Mouse (Mus musculus) heart, embryonic 11.5 days (tissue): ENCODE data around the gene Dnajb13. TPM values are rescaled to one million over a fixed set of nuclear protein-coding genes. Genes with fewer than 3 reads are reported as not detected.

Experiments used
- ATAC-seq: fragments of 200-750 bp; cut with Nextera tagmentation; replicated peaks from 2 replicates; pipeline ENCODE4 v1.8.0; 2017; ENCODE audit warnings: moderate library complexity; ENCODE audit not compliant: insufficient number of reproducible peaks, low FRiP score, low TSS enrichment
- H3K27ac ChIP-seq: fragments of 300-500 bp; sonication (generic); 2 replicates; pipeline ENCODE4 v1.5.1; 2014; ENCODE audit warnings: mild to moderate bottlenecking, low read depth, low read length
- H3K27me3 ChIP-seq: fragments of 300-500 bp; sonication (generic); 2 replicates; pipeline ENCODE4 v1.6.1; 2014; ENCODE audit warnings: mild to moderate bottlenecking, low read length, mixed read lengths; ENCODE audit not compliant: control insufficient read depth, insufficient read depth
- H3K36me3 ChIP-seq: fragments of 300-500 bp; sonication (generic); 2 replicates; pipeline ENCODE4 v1.6.1; 2014; ENCODE audit warnings: mild to moderate bottlenecking, low read length, moderate library complexity, mixed read lengths; ENCODE audit not compliant: control insufficient read depth, insufficient read depth
- H3K4me1 ChIP-seq: fragments of 300-500 bp; sonication (generic); 2 replicates; pipeline ENCODE4 v1.6.1; 2014; ENCODE audit warnings: low read length; ENCODE audit not compliant: control insufficient read depth, insufficient read depth
- H3K4me2 ChIP-seq: fragments of 300-500 bp; sonication (generic); 2 replicates; pipeline ENCODE4 v1.6.1; 2014; ENCODE audit warnings: mild to moderate bottlenecking, moderate library complexity
- H3K4me3 ChIP-seq: fragments of 300-500 bp; sonication (generic); 2 replicates; pipeline ENCODE4 v1.5.1; 2014; ENCODE audit warnings: low read depth, low read length
- H3K9ac ChIP-seq: fragments of 300-500 bp; sonication (generic); 2 replicates; pipeline ENCODE4 v1.6.1; 2014; ENCODE audit warnings: mild to moderate bottlenecking, low read depth, low read length, moderate library complexity
- H3K9me3 ChIP-seq: fragments of 300-500 bp; sonication (generic); replicated peaks from 2 replicates; pipeline ENCODE4 v1.6.1; 2016; ENCODE audit warnings: low read length; ENCODE audit not compliant: control insufficient read depth
- WGBS: fragments of 180-500 bp; shearing (Covaris S2); extraction: QIAGEN DNeasy Blood & Tissue Kit; methylation state at CpG from one replicate; pipeline ENCODE4 v1.1.7; 2014; ENCODE audit not compliant: insufficient replicate concordance; 5-methylcytosine and 5-hydroxymethylcytosine counted together
- polyA plus RNA-seq: library from polyadenylated mRNA; unstranded; fragments of >200 nt; fragmentation: Nextera tagmentation; extraction: Ambion mirVana; gene quantifications from 2 replicates; pipeline ENCODE4 v1.2.1, GENCODE M21; 2014

The Dnajb13 gene
- polyA plus RNA-seq, 1 experiment from 2014 or later: 0.19 TPM

GRCm38 (mm10) chr7:100465248-100465647 lies 49.5 kb downstream of the Dnajb13 start:
- H3K4me3 ChIP-seq: peak overlapping the region; percentile 25; the same call in 1 of the 2 replicates
- WGBS: 62% methylated on average over 4 of the region's 4 CpGs
- no peak for ATAC-seq
- H3K4me2 ChIP-seq: peak overlapping the region; percentile 54
- H3K4me1 ChIP-seq: peaks cover 35% of the 10 kb centered on the region
- H3K36me3 ChIP-seq: 0 out of 2 replicates have a peak, but pooled peaks cover 3% of the 10 kb centered on the region
- no peaks in the 10 kb centered on the region for H3K27me3 ChIP-seq
- H3K9me3 ChIP-seq: no peaks in the 10 kb centered on the region
- H3K9ac ChIP-seq: peak overlapping the region; percentile 61
- H3K27ac ChIP-seq: peak overlapping the region; percentile 89

GRCm38 (mm10) chr7:100464248-100464647 lies 50.5 kb downstream of the Dnajb13 start:
- Histone ChIP-seq H3K27me3 (no peaks in the 10 kb centered on the region), H3K4me2 (0 out of 2 replicates have a peak overlapping the region, but pooled peaks have one; percentile 5), H3K9ac (peak overlapping the region; percentile 17; the same call in 1 of the 2 replicates), H3K9me3 (no peaks in the 10 kb centered on the region), H3K4me1 (peaks cover 35% of the 10 kb centered on the region), H3K4me3 (no peak overlapping the region), H3K36me3 (peaks cover 8% of the 10 kb centered on the region; the same call in 1 of the 2 replicates), H3K27ac (peak overlapping the region; percentile 81; the same call in 1 of the 2 replicates)
- 95% methylated on average over 7 of the region's 7 CpGs for WGBS
- no peak for ATAC-seq

GRCm38 (mm10) chr7:100463757-100464156 lies 51.0 kb downstream of the Dnajb13 start:
- H3K27me3 ChIP-seq: no peaks in the 10 kb centered on the region
- peaks cover 34% of the 10 kb centered on the region for H3K4me1 ChIP-seq
- ATAC-seq: no peak
- H3K4me2 ChIP-seq: no peak overlapping the region
- peaks cover 6% of the 10 kb centered on the region; the same call in 1 of the 2 replicates for H3K36me3 ChIP-seq
- H3K27ac ChIP-seq: peak overlapping the region; percentile 81
- H3K4me3 ChIP-seq: no peak overlapping the region
- WGBS: 79% methylated on average over 10 of the region's 10 CpGs
- no peaks in the 10 kb centered on the region for H3K9me3 ChIP-seq
- 0 out of 2 replicates have a peak overlapping the region, but pooled peaks have one; percentile 52 for H3K9ac ChIP-seq

- peak overlapping the region; percentile 29 for H3K4me2 ChIP-seq
- peak overlapping the region; percentile 81 for H3K27ac ChIP-seq
- no peaks in the 10 kb centered on the region for H3K9me3 ChIP-seq
- peak; percentile 52 for ATAC-seq
- 49% methylated on average over 9 of the region's 9 CpGs for WGBS
- peaks cover 30% of the 10 kb centered on the region for H3K4me1 ChIP-seq
- no peak overlapping the region for H3K4me3 ChIP-seq
- H3K27me3 ChIP-seq: no peaks in the 10 kb centered on the region
- peaks cover 5% of the 10 kb centered on the region; the same call in 1 of the 2 replicates for H3K36me3 ChIP-seq
- 0 out of 2 replicates have a peak overlapping the region, but pooled peaks have one; percentile 52 for H3K9ac ChIP-seq
These were observed 51.6 kb downstream of the Dnajb13 start for GRCm38 (mm10) chr7:100463194-100463593.

- ATAC-seq: no peak
- no peak overlapping the region for H3K4me2 ChIP-seq
- 80% methylated on average over 6 of the region's 6 CpGs for WGBS
- H3K27me3 ChIP-seq: no peaks in the 10 kb centered on the region
- no peak overlapping the region for H3K4me3 ChIP-seq
- no peak overlapping the region for H3K27ac ChIP-seq
- peaks cover 11% of the 10 kb centered on the region for H3K36me3 ChIP-seq
- H3K9me3 ChIP-seq: no peaks in the 10 kb centered on the region
- H3K9ac ChIP-seq: no peak overlapping the region
- H3K4me1 ChIP-seq: peaks cover 36% of the 10 kb centered on the region
These were observed 53.1 kb downstream of the Dnajb13 start for GRCm38 (mm10) chr7:100461621-100462151.

GRCm38 (mm10) chr7:100459862-100460261 lies 54.9 kb downstream of the Dnajb13 start:
- Histone ChIP-seq H3K9ac (no peak overlapping the region), H3K27me3 (no peaks in the 10 kb centered on the region), H3K36me3 (peaks cover 22% of the 10 kb centered on the region), H3K4me2 (no peak overlapping the region), H3K4me1 (peaks cover 21% of the 10 kb centered on the region), H3K4me3 (no peak overlapping the region), H3K27ac (no peak overlapping the region), H3K9me3 (no peaks in the 10 kb centered on the region)
- ATAC-seq: no peak
- WGBS: 90% methylated on average over 3 of the region's 3 CpGs

- Histone ChIP-seq H3K27ac (peak overlapping the region; percentile 68; the same call in 1 of the 2 replicates), H3K4me2 (no peak overlapping the region), H3K27me3 (no peaks in the 10 kb centered on the region), H3K36me3 (peaks cover 22% of the 10 kb centered on the region), H3K4me1 (peaks cover 10% of the 10 kb centered on the region), H3K9ac (no peak overlapping the region), H3K4me3 (no peak overlapping the region), H3K9me3 (no peaks in the 10 kb centered on the region)
- peak; percentile 86 for ATAC-seq
- 50% methylated on average over 1 of the region's 1 CpGs for WGBS
These were observed 56.6 kb downstream of the Dnajb13 start for GRCm38 (mm10) chr7:100458153-100458552.
